Mouse (Mus musculus) c-Kit-negative CD71-positive TER-119-positive erythroid progenitor cells, embryonic 14.5 days (primary cell): ENCODE results near the gene P3h4.

ENCODE experiments used
- DNase-seq: peaks from one replicate; pipeline ENCODE4 v3.0.0-alpha.2; 2013; ENCODE audit warnings: low read depth, low spot score

Gene P3h4

DNA sequence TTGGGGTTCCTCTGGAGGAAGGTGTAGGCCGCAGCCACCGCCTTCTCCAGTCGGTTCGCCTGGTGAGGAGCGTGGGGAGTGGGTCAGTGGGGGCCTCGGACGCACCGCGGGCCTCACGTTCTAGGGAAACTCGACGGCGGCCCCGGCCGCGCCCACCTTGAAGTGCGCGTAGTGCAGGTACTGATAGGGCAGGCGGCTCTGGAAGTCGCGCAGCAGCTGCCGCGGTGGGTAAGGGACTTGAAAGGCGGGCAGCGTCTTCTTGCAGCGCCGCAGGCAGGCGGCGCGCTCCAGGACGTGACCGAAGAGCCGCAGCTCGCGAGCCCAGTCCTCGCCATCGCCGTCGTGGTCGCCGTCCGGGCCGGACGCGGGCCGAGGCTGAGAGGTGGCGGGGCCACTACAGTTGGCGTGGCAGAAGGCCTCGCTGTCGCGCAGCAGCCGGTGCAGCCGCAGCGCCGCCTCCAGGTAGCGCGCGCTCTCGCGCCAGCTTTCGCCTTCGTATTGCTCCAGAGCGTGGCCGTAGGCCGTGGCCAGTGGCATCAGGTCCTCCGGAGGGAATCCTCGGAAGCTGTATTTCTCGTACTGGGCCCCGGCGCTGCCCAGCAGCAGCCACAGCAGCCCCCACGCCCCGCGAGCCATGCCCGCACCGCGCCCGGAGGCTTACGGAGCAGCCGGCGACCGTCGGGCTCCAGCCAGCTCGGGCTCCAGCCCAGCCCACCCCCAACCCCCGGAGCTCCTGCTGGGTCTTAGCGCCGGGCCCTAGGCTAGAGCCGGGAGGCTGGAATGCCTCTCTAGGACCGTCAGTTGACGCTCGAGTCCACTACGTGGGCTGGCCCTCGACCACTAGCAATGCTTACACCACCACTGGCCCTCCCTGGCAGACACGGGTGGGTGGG lies at the start of gene P3h4:
Gene P3h4, minus strand, starts transcription at position 816 of the 893 bp plus-strand sequence.
- DNase-seq = no peak

DNA sequence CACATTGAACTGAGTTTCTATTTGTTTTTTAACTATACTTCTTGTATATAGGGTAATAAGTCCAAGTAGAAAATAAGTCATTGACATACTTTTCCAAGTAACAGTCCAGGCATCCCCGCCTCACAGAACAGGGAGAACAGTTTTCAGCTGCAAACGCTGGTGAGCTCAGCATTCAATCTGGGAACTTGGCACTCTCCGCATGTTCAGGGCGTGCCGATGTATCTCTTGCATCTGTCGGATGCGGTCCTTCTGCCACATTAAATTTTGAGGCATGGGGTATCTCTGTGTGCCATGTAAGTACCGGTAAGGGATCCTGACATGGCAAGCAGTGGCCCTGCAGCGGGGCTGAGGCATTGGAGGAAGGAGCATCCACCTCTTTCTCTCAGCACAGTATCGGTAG lies 48.1 kb upstream of the P3h4 start:
- no peak for DNase-seq

DNA sequence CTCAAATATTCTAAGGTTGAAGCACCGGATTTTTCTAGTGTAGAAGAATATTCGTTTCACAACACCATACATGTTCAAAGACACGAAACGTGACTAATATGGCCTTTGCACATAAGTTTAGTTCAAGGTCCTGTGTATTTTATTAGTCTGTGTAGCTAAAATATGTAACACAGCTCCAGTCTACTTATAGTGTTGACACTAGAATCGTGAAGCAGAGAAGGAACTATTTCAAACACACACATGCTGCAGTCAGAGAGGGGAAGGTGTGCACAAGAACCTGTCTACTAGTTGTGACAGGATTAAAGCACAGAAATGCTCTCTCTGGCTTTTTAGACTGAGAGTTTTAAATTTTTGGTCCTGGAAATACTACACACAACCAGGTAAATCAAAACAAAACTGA lies 43.1 kb upstream of the P3h4 start:
- DNase-seq = no peak

DNA sequence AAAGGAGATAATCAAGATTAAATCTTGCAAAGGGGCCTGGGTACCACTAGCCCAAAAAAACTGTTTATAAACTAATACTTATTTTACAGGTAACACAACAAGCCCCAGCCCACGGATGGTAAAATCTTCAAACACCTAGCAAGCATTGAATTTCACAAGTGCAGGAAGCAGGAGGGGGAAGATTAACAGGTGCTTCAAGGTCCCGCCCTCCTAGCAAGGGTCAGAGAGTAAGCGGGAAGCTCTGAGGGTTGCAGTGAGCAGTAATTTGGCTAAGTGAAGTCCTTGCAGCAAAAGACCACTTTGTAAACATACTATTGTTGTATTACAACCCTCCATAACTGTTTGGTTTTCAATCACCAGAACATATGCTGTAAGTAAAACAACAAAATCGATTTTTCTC lies 42.6 kb upstream of the P3h4 start:
- no peak for DNase-seq

DNA sequence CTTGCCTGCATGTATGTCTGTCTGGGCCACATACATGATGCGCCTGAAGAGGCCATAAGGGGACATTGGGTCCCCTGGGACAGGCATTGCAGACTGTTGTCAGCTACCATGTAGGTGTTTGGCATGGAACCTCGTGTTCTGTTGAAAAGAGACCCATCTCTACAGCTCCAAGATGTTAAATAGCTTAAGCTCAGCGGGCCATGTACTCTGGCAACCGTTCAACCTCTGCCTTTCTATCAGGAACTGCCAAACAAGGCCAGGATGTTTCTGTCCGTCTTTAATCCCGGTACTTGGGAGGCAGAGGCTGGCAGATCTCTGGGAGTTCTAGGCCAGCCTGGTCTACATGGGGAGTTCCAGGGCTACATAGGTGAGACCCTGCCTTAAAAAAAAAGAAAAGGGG lies 28.0 kb upstream of the P3h4 start:
- no peak for DNase-seq

DNA sequence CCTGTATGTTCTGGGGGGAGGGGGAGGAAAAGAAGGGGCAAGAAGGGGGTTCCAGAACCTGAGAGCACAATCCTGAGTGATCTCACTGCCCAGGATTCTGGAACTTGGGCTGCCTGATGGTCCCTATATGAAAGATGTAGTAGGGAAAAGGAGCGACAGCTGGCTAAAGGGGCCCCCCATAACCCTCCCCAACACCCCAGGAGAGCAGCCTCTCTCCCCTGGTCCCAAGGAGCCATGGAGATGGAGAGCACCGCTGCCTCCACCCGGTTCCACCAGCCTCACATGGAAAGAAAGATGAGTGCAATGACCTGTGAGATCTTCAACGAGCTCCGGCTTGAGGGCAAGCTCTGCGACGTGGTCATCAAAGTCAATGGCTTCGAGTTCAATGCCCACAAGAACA lies 27.2 kb upstream of the P3h4 start, which contains the start of the genes Nt5c3b and Klhl10:
Gene Nt5c3b, minus strand, starts transcription at position 12 of the 400 bp plus-strand sequence.
Gene Klhl10, plus strand, starts transcription at position 121 of the 400 bp plus-strand sequence.
- no peak for DNase-seq

DNA sequence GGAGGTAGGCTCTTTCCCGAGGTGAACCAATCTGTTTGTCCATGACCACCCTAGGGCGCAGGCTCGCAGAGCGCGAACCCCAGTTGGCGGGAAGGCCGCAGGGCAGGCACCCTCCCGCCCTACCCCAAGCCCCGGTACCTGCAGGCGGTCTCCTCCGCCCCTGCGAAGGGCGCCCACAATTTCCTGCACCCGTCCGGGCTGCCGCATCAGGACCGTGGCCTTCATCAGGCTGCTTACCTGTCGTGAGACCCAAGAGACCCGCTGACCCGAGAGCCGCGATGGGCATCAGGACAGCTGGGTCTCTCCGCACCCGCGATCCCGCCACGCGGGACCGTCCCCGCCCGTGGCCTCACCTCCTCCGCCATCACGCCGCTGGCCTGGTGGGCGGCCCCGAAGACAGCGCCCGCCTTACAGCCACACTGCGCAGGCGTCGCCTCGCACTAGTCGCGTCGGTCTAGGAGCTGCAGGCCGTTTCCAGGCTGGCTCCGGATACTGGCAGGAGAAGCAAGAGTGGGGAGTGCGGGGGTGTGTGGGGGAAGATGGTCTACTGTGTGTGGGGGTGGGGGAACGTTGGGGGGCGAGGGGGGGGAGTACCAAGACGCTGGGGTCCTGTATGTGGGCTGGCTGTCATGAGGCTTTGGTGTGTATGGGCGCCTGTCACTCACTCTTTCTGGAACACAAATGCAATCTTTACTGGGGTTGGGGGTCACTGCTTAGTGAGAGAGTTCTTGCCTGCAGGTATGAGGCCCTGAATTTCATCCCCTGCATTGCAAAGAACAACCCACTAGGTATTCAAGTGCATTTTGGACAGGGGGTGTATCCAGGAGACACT lies 26.3 kb upstream of the P3h4 start:
- DNase-seq = peak; percentile 38

DNA sequence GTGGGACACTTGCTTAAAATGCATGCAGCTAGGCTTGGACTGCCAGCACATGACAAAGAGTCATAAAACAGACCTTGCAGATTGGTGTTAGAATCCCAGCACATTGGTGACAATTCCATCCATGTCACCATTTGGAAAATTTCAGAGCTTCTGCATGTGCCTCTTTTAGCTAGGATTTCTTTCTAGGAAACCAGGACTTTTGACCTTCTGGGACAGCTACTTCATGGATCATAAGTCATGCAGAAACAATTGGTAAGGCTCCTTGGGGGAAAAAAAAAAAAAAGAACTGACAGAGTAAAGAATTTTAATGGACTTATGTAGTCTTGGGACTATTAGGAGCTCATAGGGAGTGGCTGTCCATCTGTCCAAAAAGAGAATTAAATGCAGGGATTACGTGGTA lies 23.3 kb upstream of the P3h4 start:
- no peak for DNase-seq

DNA sequence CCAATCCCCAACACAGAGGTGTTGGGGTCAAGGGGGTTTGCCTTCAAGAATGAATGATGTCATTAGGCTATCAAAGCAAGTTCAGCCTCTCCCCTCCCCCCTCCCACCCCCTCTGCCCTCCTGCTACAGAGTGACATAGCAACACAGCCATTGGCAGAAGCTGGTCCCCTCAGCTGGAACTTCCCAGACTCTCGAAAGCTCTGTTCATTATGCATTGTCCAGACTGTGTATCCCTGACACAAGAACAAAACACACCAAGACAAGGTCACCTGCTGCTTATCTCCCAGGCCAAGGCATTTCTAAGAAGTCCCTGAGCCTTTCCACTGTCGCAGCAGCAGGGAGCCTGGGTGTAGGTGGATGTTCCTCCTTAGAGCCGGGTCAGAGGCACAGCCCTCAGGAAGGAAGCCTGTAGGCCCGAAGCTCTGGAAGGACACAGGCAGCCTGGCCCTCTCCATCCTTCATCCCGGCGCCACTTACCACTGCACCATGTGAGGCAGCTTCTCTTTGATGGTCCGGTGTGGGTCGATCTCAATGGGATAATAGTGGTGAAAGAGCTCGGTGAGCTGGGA lies 21.1 kb upstream of the P3h4 start:
- no peak for DNase-seq

DNA sequence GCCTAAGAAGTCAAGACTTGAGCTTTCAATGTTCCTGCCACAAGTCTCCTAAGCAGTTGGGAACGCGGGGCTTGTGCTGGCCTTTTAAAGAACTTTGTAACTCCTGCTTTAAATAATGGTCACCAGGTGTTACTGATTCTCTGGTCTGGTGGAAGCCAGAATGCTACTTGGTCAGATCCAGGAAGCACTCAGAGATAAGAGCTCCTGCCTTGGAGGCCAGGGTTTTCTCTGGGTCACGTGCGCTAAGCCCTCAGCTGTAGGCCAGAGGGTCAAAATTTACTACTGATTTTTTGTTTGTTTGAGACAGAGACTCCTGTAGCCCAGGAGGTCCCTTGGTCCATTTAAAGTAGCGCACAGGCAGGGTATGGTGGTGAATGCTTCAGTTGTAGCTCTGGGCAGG lies 17.4 kb upstream of the P3h4 start:
- DNase-seq = no peak

DNA sequence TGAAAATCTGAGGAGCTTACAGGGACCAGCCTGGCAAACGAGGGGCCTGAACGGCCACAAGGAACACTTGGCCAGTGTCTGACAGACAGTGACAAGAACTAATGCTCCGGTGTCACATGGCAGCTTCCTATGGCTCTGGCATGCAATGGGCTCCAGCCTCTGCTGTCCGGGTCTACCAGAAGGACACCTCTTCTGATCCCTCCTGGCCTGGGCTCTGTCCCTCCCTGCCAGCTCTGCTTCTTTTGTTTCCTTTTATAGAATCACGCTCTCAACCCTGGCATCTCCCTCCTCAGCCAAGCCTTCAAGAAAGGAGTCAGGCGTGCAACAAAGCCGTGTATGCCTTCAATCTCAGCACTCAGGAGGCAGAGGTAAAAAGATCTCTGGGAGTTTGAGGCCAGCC lies 15.4 kb upstream of the P3h4 start:
- DNase-seq = no peak

DNA sequence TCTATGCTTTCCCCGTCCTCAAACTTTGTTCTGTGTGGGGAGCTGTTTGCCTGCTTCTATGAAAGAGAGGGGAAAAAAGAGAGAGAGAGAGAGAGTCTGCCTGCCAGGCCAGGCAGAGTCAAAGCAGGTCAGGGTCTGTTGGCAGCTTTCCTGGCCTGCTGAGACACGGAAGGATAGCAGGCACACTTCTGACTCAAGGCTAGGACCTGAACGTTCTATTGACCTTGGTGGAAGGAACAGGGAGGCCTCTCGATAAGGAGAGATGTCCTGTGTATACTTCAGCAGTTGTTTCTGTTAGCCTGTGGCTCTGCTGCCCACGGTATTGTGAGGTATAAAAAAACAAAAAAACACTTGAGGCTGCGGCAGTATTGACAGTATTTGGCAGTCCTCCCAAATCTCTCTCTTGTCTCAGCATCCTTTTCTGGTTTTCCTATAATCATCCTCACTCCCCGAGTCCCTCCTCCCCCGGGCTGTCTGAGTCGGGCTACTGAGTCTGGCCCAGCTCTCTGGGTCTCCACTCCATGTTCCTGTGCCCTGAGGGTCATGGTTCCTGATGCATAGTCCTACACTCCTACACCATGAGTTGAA lies 14.1 kb upstream of the P3h4 start:
- DNase-seq = no peak

DNA sequence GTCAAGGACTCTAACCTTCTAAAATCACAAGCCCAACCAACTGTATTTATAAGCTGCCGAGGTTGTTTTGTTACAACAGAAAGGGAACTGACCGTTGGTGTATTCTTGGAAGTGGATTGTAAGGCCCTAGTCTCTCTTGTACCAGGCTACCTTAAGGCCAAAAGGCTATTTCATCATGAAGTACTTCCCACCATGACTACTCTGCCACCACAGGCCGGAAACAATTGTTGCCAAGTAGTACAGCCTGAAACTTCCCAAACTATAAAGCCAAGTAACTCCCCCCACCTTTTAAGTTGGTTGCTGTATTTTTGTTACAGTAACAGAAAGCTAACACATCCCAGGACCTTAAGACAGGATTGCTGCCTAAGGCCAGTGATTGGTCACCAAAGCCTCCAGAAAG lies 12.2 kb upstream of the P3h4 start:
- DNase-seq = no peak

DNA sequence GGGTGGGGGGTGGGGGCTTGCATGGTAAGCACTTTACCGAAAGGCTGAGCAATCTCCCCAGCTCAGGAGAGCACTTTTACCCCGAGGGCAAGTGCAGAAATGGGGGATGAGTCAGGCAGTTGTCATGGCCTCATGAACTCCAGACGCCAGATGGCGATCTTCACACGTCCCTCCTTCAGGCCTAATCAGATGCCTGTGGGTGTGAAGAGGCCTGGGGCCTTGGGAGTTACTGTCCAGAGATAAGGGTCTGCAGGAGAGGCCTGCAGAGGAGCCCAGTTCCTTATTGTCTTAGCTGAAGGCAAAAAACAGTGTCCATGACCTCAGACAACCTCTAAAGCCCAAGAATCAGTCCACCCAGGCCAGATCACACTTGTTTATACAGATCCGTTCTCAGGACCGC lies 11.2 kb upstream of the P3h4 start:
- peak; percentile 51 for DNase-seq

DNA sequence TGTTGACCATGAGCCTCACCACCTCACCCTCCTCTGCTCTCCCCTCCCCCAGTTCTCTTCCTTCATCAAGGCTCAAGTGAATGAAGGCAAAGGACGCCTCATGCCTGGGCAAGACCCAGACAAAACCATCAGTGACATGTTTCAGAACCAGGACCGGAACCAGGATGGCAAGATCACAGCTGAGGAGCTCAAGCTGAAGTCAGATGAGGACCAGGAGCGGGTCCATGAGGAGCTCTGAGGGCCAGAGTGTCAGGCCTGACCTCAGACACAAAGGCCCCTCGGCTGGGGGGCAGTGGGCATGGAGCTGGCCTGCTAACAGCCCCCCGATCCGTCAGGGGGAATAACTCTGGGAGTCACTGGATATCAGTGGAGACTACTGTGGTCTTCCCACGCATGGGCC lies 9.2 kb upstream of the P3h4 start:
- DNase-seq = no peak

DNA sequence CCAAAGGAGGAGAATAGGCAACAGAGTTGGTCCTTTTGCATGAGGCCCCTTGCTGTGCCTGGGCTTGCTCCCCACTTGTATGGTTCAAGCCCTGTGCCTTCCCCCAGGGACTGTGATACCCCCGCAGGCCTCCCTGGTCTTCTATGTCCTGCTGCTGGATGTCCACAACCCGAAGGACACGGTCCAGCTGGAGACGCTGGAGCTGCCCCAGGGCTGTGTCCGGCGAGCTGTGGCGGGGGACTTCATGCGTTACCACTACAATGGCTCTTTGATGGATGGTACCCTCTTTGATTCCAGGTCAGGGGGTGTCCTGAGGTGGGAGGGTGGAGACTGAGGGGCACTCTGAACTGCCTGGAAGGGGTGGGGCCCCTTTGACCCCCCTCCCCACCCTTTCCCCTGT lies 6.9 kb upstream of the P3h4 start:
- DNase-seq = no peak

DNA sequence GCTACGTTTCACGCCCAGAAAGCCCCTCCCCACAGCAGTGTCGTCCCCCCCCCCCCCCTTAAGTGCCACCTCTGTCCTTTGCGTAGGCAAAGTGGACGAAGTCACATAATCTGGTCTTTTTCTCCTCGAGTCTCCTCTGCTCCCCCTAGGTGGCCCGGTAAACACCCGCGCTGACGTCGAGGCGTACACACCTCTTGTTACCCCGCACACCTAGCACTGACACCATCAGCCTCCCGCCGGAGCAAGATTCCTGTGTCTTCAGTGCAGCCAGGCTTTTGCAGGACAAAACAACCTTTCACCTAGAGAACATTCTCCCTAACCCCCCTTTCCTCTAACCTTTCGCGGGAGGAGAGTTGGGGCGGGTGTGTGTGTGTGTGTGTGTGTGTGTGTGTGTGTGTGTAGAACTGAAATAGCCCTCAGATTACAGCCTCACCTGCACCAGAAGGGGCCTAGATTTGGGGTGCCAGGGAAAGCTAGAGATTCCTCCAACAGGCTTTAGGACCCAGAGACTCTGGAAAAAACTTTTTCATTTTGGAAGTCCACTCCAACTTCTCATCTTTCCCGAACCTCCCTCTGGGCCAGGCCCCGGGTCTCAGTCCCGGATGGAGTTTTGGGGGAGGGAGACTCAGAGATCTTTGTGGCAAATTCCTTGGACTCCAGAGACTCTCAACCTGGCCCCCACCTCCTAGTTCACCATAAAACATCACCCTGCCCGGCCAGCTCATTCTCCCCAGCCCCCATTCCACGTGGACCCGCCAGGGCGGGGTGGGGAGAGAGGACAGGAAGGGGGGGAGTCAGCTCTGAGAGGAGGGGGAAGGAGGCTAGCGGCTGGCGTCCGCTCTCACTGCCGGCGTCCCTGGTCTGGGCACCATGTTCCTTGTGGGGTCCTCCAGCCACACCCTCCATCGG lies 532 bp upstream of the P3h4 start, which contains the start of gene Fkbp10:
Gene Fkbp10, plus strand, starts transcription at position 784 of the 909 bp plus-strand sequence.
- no peak for DNase-seq

DNA sequence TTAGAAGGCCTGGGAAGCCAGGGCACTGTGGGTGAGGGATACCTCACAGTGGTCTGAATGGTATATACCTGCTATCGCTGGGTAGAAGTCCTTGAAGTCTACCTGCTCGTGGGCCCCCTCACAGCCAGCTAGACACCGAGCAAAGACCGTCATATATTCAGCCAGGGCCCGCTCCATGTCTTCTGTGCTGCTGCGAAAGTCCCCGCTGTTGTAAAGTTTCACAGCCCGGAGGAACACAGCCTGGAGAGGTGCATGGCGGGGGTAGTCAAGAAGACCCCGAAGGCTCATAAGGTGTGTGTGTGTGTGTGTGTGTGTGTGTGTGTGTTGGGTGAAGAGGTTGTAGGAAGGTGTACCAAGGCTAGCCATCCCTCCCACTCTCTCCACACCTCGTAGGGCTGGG lies 1.1 kb downstream of the P3h4 start:
- DNase-seq = no peak

DNA sequence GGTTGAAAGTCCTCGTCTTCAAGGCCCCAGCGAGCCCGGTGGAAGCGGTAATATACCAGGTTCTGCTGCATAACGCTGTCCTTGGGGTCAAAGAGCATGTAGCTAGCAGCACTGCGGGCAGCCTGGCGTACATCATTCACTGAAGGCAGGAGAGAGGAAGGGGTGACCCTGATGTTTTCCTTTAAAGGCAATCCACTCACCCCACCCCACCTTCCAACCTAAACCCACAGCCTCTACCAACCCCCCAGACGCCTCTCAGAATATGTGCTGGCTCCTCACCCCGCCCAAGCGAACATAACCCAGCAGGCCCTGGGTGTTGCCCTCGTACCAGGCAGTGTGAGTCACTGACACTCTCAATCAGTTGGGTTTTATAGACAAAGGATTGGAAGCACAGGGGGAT lies 2.9 kb downstream of the P3h4 start:
- no peak for DNase-seq

DNA sequence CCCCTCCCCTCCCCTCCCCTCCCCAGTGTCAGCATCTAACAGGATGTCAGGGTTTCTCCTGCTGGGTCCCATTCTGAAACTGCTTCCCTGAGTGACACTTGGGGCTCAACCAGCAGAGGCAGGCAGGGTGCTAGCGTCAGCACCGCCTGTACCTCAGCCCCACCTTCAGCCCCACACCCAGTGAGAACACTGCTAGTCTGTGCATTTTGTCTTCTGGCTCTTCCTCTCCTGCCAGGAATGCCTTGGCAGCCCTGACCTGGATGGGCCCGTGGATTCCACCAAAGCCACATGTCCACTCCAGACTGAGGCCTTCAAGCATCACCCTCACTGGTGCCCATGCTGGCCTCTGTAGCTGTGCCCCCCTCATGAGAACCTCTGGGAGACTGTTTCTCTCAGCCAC lies 5.0 kb downstream of the P3h4 start:
- DNase-seq = no peak
